8 mouse cellular contexts compared by ENCODE assay signal in genomic region chr3:41408423-41408820, GRCm38 (mm10).
A peak's percentile ranks its signal among the peaks of the same experiment; 100 is the strongest.
DNase-seq lines count a peak whose midpoint lies in the region; ATAC-seq lines count a peak whose summit lies in the region.

No protein-coding gene starts in this region.

- no peaks in the 10 kb centered on the region for H3K27me3 ChIP-seq in limb, embryonic 15.5 days
- peaks cover 2% of the 10 kb centered on the region; the same call in 1 of the 2 replicates for H3K27me3 ChIP-seq in midbrain, embryonic 16.5 days (ENCODE audit: control insufficient read depth, insufficient read depth, low read depth, low read length)

- peak overlapping the region; percentile 33 for H3K4me3 ChIP-seq in limb, embryonic 15.5 days
- H3K4me3 ChIP-seq in midbrain, embryonic 16.5 days (ENCODE audit: low read depth, low read length): peak overlapping the region; percentile 46

- no peak overlapping the region for H3K27ac ChIP-seq in limb, embryonic 15.5 days
- H3K27ac ChIP-seq in midbrain, embryonic 16.5 days (ENCODE audit: low read length): peak overlapping the region; percentile 70

- ATAC-seq in limb, embryonic 15.5 days (ENCODE audit: insufficient number of reproducible peaks, low FRiP score, low TSS enrichment, low read depth): peak; percentile 75; the same call in 1 of the 2 replicates
- ATAC-seq in midbrain, embryonic 16.5 days: peak; percentile 96

- H3K36me3 ChIP-seq in limb, embryonic 15.5 days: no peaks in the 10 kb centered on the region
- no peaks in the 10 kb centered on the region for H3K36me3 ChIP-seq in midbrain, embryonic 16.5 days (ENCODE audit: control insufficient read depth, insufficient read depth, low read length)

- peak; percentile 13 to 49 for DNase-seq in layer of hippocampus, adult 18-20 months (ENCODE audit: low spot score in 2 of 2)
- DNase-seq in layer of hippocampus, postnatal 25 days (ENCODE audit: extremely low spot score in 1 of 2, low spot score in 1 of 2): no peak
- peak; percentile 57 for DNase-seq in embryo, embryonic 9.5 days (ENCODE audit: extremely low spot score)
- peak; percentile 73 to 79 for DNase-seq in heart, adult 9 months (ENCODE audit: low spot score in 2 of 2)
- DNase-seq in kidney, adult 8-10 months: peak; percentile 65 to 71
- DNase-seq in spleen, postnatal 14 days (ENCODE audit: low spot score in 2 of 2): peak; percentile 13 to 22

- H3K9me3 ChIP-seq in limb, embryonic 15.5 days: no peaks in the 10 kb centered on the region
- no peaks in the 10 kb centered on the region for H3K9me3 ChIP-seq in midbrain, embryonic 16.5 days (replicated peaks; ENCODE audit: control insufficient read depth, low read length, poor library complexity, severe bottlenecking)

- WGBS in limb, embryonic 15.5 days: 9% methylated on average over 14 of the region's 14 CpGs
- 2% methylated on average over 14 of the region's 14 CpGs for WGBS in midbrain, embryonic 16.5 days

- peaks cover 9% of the 10 kb centered on the region for H3K4me1 ChIP-seq in limb, embryonic 15.5 days
- H3K4me1 ChIP-seq in midbrain, embryonic 16.5 days (ENCODE audit: control insufficient read depth, insufficient read depth, low read length): peaks cover 8% of the 10 kb centered on the region; the same call in 1 of the 2 replicates

- peak overlapping the region; percentile 54 for H3K4me2 ChIP-seq in limb, embryonic 15.5 days
- H3K4me2 ChIP-seq in midbrain, embryonic 16.5 days (ENCODE audit: low read length): peak overlapping the region; percentile 72

- H3K9ac ChIP-seq in limb, embryonic 15.5 days: peak overlapping the region; percentile 23; the same call in 1 of the 2 replicates
- H3K9ac ChIP-seq in midbrain, embryonic 16.5 days (ENCODE audit: low read depth, low read length): peak overlapping the region; percentile 71

Comparison
In these comparisons a context has a peak if more than half of its experiments do, and no peak if none do; other contexts are left out.
1. DNase-seq: peak in layer of hippocampus, adult 18-20 months (2 of 2), embryo, embryonic 9.5 days (single experiment), heart, adult 9 months (2 of 2), kidney, adult 8-10 months (2 of 2) and spleen, postnatal 14 days (2 of 2); none in layer of hippocampus, postnatal 25 days (0 of 2).